Mouse (Mus musculus) left cerebral cortex, adult 8-10 months (tissue): ENCODE data around the gene Ogfr. TPM values are rescaled to one million over a fixed set of nuclear protein-coding genes. Genes with fewer than 3 reads are reported as not detected.
A peak's percentile ranks its signal among the peaks of the same experiment; 100 is the strongest.

Experiments used
- DNase-seq, 2 experiments: peaks; one replicate each; pipeline ENCODE4 v3.0.0; 2022; ENCODE audit warnings: low spot score in 2 of 2
- total RNA-seq, 4 experiments: library from RNA; stranded (reverse); gene quantifications; 2 replicates each; pipeline ENCODE4 v1.2.4; 2022

The Ogfr gene
- 10 to 100 TPM; 29.6 to 34.7 (median 31.8) TPM for total RNA-seq

GRCm38 (mm10) chr2:180589123-180589831 lies at the start of gene Ogfr:
Gene Ogfr (plus strand): TSS chr2:180589245.
- peak; percentile 65 to 78 for DNase-seq

- DNase-seq = no peak
Measured at GRCm38 (mm10) chr2:180543675-180544074, 45.4 kb upstream of the Ogfr start.

DNA sequence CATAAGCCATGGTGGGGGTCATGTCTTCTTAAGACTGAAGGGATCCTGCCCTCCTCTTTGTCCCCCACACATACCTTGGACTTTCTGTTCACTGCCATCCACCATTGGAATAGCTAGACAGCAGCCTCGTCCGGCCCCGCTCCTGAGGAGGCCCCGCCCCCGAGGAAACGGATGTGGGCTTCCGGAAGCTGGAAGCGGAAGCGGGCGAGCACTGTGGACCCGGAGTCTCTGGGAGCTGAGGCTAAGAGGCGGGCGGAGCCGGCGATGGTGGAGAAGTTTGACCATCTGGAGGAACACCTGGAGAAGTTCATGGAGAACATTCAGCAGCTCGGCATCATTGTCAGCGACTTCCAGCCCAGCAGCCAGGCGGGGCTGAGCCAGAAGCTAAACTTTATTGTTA lies 44.0 kb upstream of the Ogfr start:
- no peak for DNase-seq

DNA sequence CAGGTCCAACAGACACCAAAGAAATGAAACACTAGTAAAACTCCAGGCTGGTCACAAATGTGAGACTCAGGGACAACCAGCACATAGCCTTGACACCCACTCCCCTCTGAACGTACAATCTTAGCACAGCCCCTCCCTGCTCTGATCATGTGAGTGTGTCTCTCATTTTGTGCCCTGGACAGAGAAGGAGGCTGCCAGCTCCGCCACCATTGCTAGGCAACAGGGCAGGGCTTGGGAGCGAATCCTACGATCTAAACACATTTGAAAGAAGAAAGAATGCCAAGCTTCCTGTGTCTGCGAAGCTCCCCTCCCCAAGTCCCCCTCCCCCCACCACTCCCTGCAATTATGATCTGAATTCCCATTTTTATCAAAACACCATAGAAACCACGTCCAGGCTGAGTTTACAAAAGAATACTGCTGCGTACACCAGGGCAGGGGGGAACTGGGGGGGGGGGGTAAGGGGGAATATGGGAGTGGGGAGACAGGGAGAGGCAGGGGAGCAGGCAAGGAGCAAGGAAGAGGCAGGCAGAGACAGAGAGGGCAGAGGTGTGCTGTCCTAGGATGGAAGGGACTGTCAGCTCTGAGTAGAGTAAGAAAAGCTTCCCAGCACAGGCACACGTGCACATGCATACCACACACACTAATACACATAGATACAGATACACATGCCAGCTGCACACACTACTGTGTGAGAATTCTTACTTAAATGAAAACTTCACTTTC lies 41.5 kb upstream of the Ogfr start:
- DNase-seq = peak in 1 of 2 experiments; percentile 24

GRCm38 (mm10) chr2:180552340-180552739 lies 36.7 kb upstream of the Ogfr start:
- DNase-seq = no peak

- no peak for DNase-seq
Measured at GRCm38 (mm10) chr2:180555219-180555618, 33.8 kb upstream of the Ogfr start.

DNA sequence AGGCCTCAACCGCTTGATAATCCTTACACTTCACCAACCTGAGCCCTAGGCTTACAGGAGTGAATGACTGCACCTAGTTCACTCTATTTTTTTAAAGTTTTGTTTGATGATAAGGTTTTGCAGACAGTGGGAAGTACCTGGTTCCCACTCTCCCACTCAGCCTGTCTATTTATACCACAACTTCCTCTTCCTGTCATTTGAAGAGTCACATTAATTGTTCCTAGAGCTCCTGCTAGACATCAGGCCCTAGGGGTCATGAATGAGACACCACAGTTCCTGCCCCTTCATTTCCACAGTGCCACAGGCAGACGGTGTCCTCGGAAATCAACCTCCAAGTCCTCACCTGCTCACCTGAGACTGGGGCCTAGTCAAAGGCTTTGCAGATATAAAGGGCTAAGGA lies 32.6 kb upstream of the Ogfr start:
- no peak for DNase-seq

GRCm38 (mm10) chr2:180560245-180560644 lies 28.8 kb upstream of the Ogfr start:
- DNase-seq = no peak

GRCm38 (mm10) chr2:180562146-180562545 lies 26.9 kb upstream of the Ogfr start:
- DNase-seq = no peak

DNA sequence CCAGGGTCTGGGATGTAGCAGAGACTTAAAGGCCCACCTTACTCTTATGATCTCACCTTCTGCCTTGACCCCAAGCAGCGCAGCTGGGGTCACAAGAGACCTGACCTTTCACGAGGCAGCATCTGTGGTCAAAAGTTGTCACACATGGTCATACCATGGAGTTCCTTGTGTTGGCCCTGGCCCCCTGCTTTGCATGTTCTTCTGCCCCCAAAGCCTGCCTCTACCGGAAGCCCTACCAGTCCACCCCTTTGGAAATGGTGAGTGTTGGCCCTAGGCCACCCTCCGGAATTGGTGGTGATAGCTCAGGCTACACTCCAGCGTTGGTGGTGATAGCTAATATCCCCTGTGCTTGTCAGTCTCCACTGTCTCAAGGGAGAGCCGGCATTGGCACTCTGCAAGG lies 25.7 kb upstream of the Ogfr start:
- no peak for DNase-seq

GRCm38 (mm10) chr2:180563841-180564240 lies 25.2 kb upstream of the Ogfr start:
- DNase-seq = no peak

GRCm38 (mm10) chr2:180566240-180566913 lies 22.7 kb upstream of the Ogfr start:
- DNase-seq = no peak

GRCm38 (mm10) chr2:180569028-180569643 lies 19.9 kb upstream of the Ogfr start:
- no peak for DNase-seq

GRCm38 (mm10) chr2:180576482-180576881 lies 12.6 kb upstream of the Ogfr start:
- no peak for DNase-seq

DNA sequence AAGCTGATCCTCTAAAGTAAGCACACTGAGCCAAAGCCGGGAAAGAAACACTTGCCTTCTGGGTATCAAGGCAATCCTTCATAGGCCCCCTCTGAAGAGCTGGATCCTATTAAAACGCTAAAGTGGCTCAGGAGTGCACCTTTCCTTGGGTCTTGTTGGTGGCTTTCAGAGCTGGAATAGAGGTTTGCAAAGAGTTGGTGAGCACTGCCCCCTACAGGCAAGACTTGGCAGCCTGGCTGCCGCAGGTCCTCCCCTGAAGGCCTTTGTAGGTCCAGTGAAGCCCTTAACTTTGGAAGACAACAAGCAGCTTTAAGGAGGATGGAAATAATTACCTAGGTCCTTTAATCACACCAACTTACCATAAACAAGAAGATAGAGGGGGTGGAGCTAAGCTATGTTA lies 10.4 kb upstream of the Ogfr start:
- DNase-seq = peak; percentile 18 to 60

- DNase-seq = no peak
Measured at GRCm38 (mm10) chr2:180581002-180581401, 8.0 kb upstream of the Ogfr start, which contains the start of gene Mrgbp. Gene Mrgbp (plus strand): TSS chr2:180581304.

GRCm38 (mm10) chr2:180582481-180583153 lies 6.4 kb upstream of the Ogfr start:
- peak; percentile 92 to 98 for DNase-seq

DNA sequence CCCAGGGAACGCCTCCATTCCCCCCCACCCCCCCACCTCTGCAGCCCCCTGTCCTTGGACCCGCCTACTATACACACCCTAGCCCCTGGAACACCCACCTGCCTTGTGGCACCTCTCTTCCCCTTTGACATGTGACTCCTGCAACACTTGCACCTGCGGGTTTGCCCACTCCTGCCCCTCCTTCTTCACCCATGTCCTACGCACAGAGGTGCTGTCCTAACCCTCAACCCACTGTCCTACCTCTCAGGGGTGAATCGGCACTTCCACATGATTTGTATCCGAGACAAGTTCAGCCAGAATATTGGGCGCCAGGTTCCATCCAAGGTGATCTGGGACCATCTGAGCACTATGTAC lies 5.9 kb upstream of the Ogfr start:
- DNase-seq = no peak

DNA sequence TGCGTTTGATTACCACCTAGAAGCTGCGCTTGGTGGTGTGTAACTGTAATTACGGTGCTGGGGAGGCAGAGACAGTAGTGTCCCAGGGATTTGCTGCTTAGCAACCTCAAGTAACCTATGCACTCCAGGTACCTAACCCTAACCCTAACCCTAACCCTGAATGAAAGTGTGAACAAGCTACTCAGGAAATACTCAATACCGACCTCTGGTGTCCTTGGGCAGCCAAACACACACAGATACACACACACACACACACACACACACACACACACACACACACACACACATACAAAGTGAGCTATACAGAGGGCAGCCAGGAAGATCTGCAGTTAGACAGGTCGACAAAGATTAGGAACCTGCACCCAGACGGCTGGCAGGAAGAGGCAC lies 316 bp upstream of the Ogfr start:
- DNase-seq = no peak

DNA sequence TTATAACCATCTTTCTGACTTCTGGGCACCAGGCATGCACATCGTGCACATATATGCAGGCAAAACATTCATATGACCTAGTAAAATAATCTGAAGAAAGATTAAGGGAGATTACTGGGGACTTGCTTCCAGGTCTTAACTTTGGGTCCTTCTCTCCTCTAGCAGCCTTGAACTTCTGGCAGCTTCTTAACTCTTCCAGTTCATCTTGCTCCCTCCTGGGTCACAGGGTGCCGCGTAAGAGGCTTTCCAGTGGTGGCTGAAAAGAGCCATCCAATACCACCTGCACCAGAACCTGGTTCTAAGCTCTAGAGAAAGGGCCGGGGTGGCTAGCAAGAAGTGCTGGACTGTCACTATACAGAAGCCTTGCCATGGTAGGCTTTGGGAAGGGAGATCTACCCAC lies 8.4 kb downstream of the Ogfr start, which contains the start of gene Col9a3:
Col9a3 (plus strand) TSS at position 301 of the 400 bp plus-strand sequence.
- DNase-seq = no peak

GRCm38 (mm10) chr2:180598157-180598705 lies 9.2 kb downstream of the Ogfr start:
- no peak for DNase-seq
